Mouse (Mus musculus) CH12.LX (cell line): ENCODE measurements around the gene E4f1.

Experiments
- CTCF ChIP-seq, 2 experiments: IDR thresholded peaks in 1 of 2; conservative IDR thresholded peaks in 1 of 2; 2 replicates each; pipeline ENCODE4 v1.5.1; 2011 to 2012; ENCODE audit warnings: low read depth in 2 of 2, low read length in 2 of 2, improper control_type of control experiment in 1 of 2, inconsistent platforms in 1 of 2, mild to moderate bottlenecking in 1 of 2, moderate library complexity in 1 of 2
- EP300 ChIP-seq: IDR thresholded peaks from 2 replicates; pipeline ENCODE4 v1.6.1; 2011; ENCODE audit warnings: low read length, improper control_type of control experiment
- GABPA ChIP-seq: IDR thresholded peaks from 2 replicates; pipeline ENCODE4 v1.6.1; 2012; ENCODE audit warnings: low read depth, low read length, improper control_type of control experiment, inconsistent platforms; ENCODE audit not compliant: insufficient replicate concordance
- MAFK ChIP-seq: IDR thresholded peaks from 2 replicates; pipeline ENCODE4 v1.6.1; 2011; ENCODE audit warnings: low read length, improper control_type of control experiment; ENCODE audit not compliant: insufficient replicate concordance
- SMC3 ChIP-seq: IDR thresholded peaks from 2 replicates; pipeline ENCODE4 v1.6.1; 2011; ENCODE audit warnings: low read depth, low read length, improper control_type of control experiment
- TBP ChIP-seq: conservative IDR thresholded peaks from 2 replicates; pipeline ENCODE4 v1.6.1; 2011; ENCODE audit warnings: low read depth, low read length, improper control_type of control experiment

- TF ChIP-seq MAFK (no peak), CTCF (conservative IDR thresholded peaks at IDR 0.05 in 1 of 2, IDR thresholded peaks at IDR 0.05 in 1 of 2; ENCODE audit: low read depth in 2 of 2, low read length in 2 of 2) (no peak), EP300 (no peak), SMC3 (no peak), GABPA (no peak), TBP (no peak)
These were observed 55.1 kb downstream of the E4f1 start for GRCm38 (mm10) chr17:24415011-24415410.
